Mouse (Mus musculus) midbrain, embryonic 11.5 days (tissue): ENCODE measurements at regions not wholly inside any gene's neighbourhood (a gene's known extent, or its start where the extent isn't known, plus 50 kb on each side); places are given as distances from the start of the nearest gene placed in this dataset.

ENCODE experiments used
- ATAC-seq: fragments of 200-750 bp; cut with Nextera tagmentation; 2 replicates; pipeline ENCODE4 v1.8.0; 2017; ENCODE audit warnings: moderate TSS enrichment, moderate library complexity; ENCODE audit not compliant: low FRiP score
- DNase-seq: peaks from one replicate; pipeline ENCODE4 v3.0.0; 2015; ENCODE audit warnings: low spot score; ENCODE audit errors: missing footprints
- H3K27ac ChIP-seq: fragments of 300-500 bp; sonication (generic); 2 replicates; pipeline ENCODE4 v1.5.1; 2014; ENCODE audit warnings: low read depth, low read length
- H3K27me3 ChIP-seq: fragments of 300-500 bp; sonication (generic); 2 replicates; pipeline ENCODE4 v1.6.1; 2014; ENCODE audit warnings: mild to moderate bottlenecking, low read length, moderate library complexity, mixed read lengths; ENCODE audit not compliant: control insufficient read depth, insufficient read depth
- H3K36me3 ChIP-seq: fragments of 300-500 bp; sonication (generic); 2 replicates; pipeline ENCODE4 v1.6.1; 2014; ENCODE audit warnings: mild to moderate bottlenecking, low read length, moderate library complexity, mixed read lengths; ENCODE audit not compliant: control insufficient read depth, insufficient read depth
- H3K4me1 ChIP-seq: fragments of 300-500 bp; sonication (generic); 2 replicates; pipeline ENCODE4 v1.6.1; 2014; ENCODE audit warnings: low read length; ENCODE audit not compliant: control insufficient read depth, insufficient read depth
- H3K4me2 ChIP-seq: fragments of 300-500 bp; sonication (generic); 2 replicates; pipeline ENCODE4 v1.6.1; 2014; ENCODE audit warnings: mild to moderate bottlenecking, moderate library complexity
- H3K4me3 ChIP-seq: fragments of 300-500 bp; sonication (generic); 2 replicates; pipeline ENCODE4 v1.5.1; 2014; ENCODE audit warnings: low read depth, low read length
- H3K9ac ChIP-seq: fragments of 300-500 bp; sonication (generic); 2 replicates; pipeline ENCODE4 v1.6.1; 2014; ENCODE audit warnings: low read length
- H3K9me3 ChIP-seq: fragments of 300-500 bp; sonication (generic); 2 replicates; pipeline ENCODE4 v1.6.1; 2016; ENCODE audit warnings: low read length; ENCODE audit not compliant: control insufficient read depth
- WGBS: fragments of 180-500 bp; shearing (Covaris S2); extraction: QIAGEN DNeasy Blood & Tissue Kit; methylation state at CpG from one replicate; pipeline ENCODE4 v1.1.7; 2014; 5-methylcytosine and 5-hydroxymethylcytosine counted together

GRCm38 (mm10) chr17:88318207-88318791 lies 122.2 kb upstream of the Foxn2 start:
- no peak overlapping the region for H3K27ac ChIP-seq
- WGBS = 82% methylated on average over 16 of the region's 16 CpGs
- peaks cover 24% of the 10 kb centered on the region for H3K27me3 ChIP-seq
- no peak overlapping the region for H3K9ac ChIP-seq
- no peak for ATAC-seq
- H3K4me3 ChIP-seq = no peak overlapping the region
- DNase-seq = no peak
- no peaks in the 10 kb centered on the region for H3K9me3 ChIP-seq
- no peaks in the 10 kb centered on the region for H3K4me1 ChIP-seq
- no peak overlapping the region for H3K4me2 ChIP-seq
- H3K36me3 ChIP-seq = no peaks in the 10 kb centered on the region

- H3K9ac ChIP-seq = no peak overlapping the region
- WGBS = 77% methylated on average over 5 of the region's 5 CpGs
- no peak overlapping the region for H3K4me3 ChIP-seq
- no peaks in the 10 kb centered on the region for H3K36me3 ChIP-seq
- H3K9me3 ChIP-seq = no peaks in the 10 kb centered on the region
- no peak for ATAC-seq
- H3K4me2 ChIP-seq = no peak overlapping the region
- H3K4me1 ChIP-seq = no peaks in the 10 kb centered on the region
- no peak overlapping the region for H3K27ac ChIP-seq
- peaks cover 29% of the 10 kb centered on the region for H3K27me3 ChIP-seq
- no peak for DNase-seq
Measured at GRCm38 (mm10) chr17:88318936-88319335, 121.6 kb upstream of the Foxn2 start.

- no peaks in the 10 kb centered on the region for H3K36me3 ChIP-seq
- DNase-seq (no peak), ATAC-seq (no peak)
- H3K27me3 ChIP-seq = peaks cover 42% of the 10 kb centered on the region
- no peak overlapping the region for H3K4me3 ChIP-seq
- H3K9me3 ChIP-seq = no peaks in the 10 kb centered on the region
- no peak overlapping the region for H3K27ac ChIP-seq
- H3K4me2 ChIP-seq = no peak overlapping the region
- H3K4me1 ChIP-seq = peaks cover 8% of the 10 kb centered on the region; the same call in 1 of the 2 replicates
- no peak overlapping the region for H3K9ac ChIP-seq
- 85% methylated on average over 1 of the region's 1 CpGs for WGBS
Measured at GRCm38 (mm10) chr17:88320686-88321085, 119.8 kb upstream of the Foxn2 start.

- ATAC-seq = no peak; the same call in 1 of the 2 replicates
- DNase-seq = peak; percentile 92
- Histone ChIP-seq H3K27me3 (peaks cover 72% of the 10 kb centered on the region), H3K4me3 (no peak overlapping the region), H3K36me3 (no peaks in the 10 kb centered on the region; the same call in 1 of the 2 replicates), H3K9ac (no peak overlapping the region), H3K4me1 (peaks cover 25% of the 10 kb centered on the region; the same call in 1 of the 2 replicates), H3K27ac (no peak overlapping the region), H3K9me3 (no peaks in the 10 kb centered on the region; the same call in 1 of the 2 replicates), H3K4me2 (peak overlapping the region; percentile 6; the same call in 1 of the 2 replicates)
- WGBS = 14% methylated on average over 14 of the region's 14 CpGs
Measured at GRCm38 (mm10) chr17:88325326-88325909, 115.1 kb upstream of the Foxn2 start.

GRCm38 (mm10) chr17:88325910-88326739 lies 114.4 kb upstream of the Foxn2 start:
- H3K4me3 ChIP-seq = no peak overlapping the region
- DNase-seq (peak; percentile 95), ATAC-seq (peak; percentile 91)
- H3K4me2 ChIP-seq = peak overlapping the region; percentile 7; the same call in 1 of the 2 replicates
- no peak overlapping the region for H3K9ac ChIP-seq
- H3K27me3 ChIP-seq = peaks cover 77% of the 10 kb centered on the region
- 5% methylated on average over 12 of the region's 12 CpGs for WGBS
- H3K4me1 ChIP-seq = peaks cover 25% of the 10 kb centered on the region; the same call in 1 of the 2 replicates
- no peaks in the 10 kb centered on the region; the same call in 1 of the 2 replicates for H3K9me3 ChIP-seq
- H3K36me3 ChIP-seq = no peaks in the 10 kb centered on the region; the same call in 1 of the 2 replicates
- H3K27ac ChIP-seq = peak overlapping the region; percentile 59

GRCm38 (mm10) chr17:88326740-88327123 lies 113.8 kb upstream of the Foxn2 start:
- DNase-seq (peak; percentile 91), ATAC-seq (no peak)
- Histone ChIP-seq H3K9me3 (no peaks in the 10 kb centered on the region; the same call in 1 of the 2 replicates), H3K4me3 (no peak overlapping the region), H3K27ac (peak overlapping the region; percentile 59; the same call in 1 of the 2 replicates), H3K4me2 (peak overlapping the region; percentile 7; the same call in 1 of the 2 replicates), H3K36me3 (no peaks in the 10 kb centered on the region; the same call in 1 of the 2 replicates), H3K9ac (no peak overlapping the region), H3K4me1 (peaks cover 25% of the 10 kb centered on the region; the same call in 1 of the 2 replicates), H3K27me3 (peaks cover 75% of the 10 kb centered on the region)
- WGBS = 62% methylated on average over 4 of the region's 4 CpGs

- DNase-seq = no peak
- H3K4me3 ChIP-seq = no peak overlapping the region
- no peak overlapping the region for H3K9ac ChIP-seq
- WGBS = 37% methylated on average over 8 of the region's 8 CpGs
- peaks cover 69% of the 10 kb centered on the region for H3K27me3 ChIP-seq
- H3K9me3 ChIP-seq = no peaks in the 10 kb centered on the region; the same call in 1 of the 2 replicates
- H3K36me3 ChIP-seq = no peaks in the 10 kb centered on the region; the same call in 1 of the 2 replicates
- H3K4me2 ChIP-seq = no peak overlapping the region
- no peak for ATAC-seq
- H3K4me1 ChIP-seq = peaks cover 25% of the 10 kb centered on the region; the same call in 1 of the 2 replicates
- no peak overlapping the region for H3K27ac ChIP-seq
Measured at GRCm38 (mm10) chr17:88327791-88328190, 112.7 kb upstream of the Foxn2 start.

GRCm38 (mm10) chr17:88328807-88329206 lies 111.7 kb upstream of the Foxn2 start:
- no peak overlapping the region for H3K4me2 ChIP-seq
- peaks cover 25% of the 10 kb centered on the region; the same call in 1 of the 2 replicates for H3K4me1 ChIP-seq
- H3K4me3 ChIP-seq = no peak overlapping the region
- peak overlapping the region; percentile 18; the same call in 1 of the 2 replicates for H3K9ac ChIP-seq
- peaks cover 64% of the 10 kb centered on the region for H3K27me3 ChIP-seq
- H3K9me3 ChIP-seq = no peaks in the 10 kb centered on the region; the same call in 1 of the 2 replicates
- no peak for DNase-seq
- no peak for ATAC-seq
- H3K36me3 ChIP-seq = no peaks in the 10 kb centered on the region; the same call in 1 of the 2 replicates
- no peak overlapping the region for H3K27ac ChIP-seq
- WGBS = 9% methylated on average over 8 of the region's 8 CpGs
